Mouse (Mus musculus) stomach, embryonic 14.5 days (tissue): ENCODE measurements around the gene Arhgap19. TPM values are rescaled to one million over a fixed set of nuclear protein-coding genes. Genes with fewer than 3 reads are reported as not detected.

Experiments
- ATAC-seq: fragments of 200-750 bp; cut with Nextera tagmentation; 2 replicates; pipeline ENCODE4 v1.8.0; 2017; ENCODE audit warnings: low read depth, moderate TSS enrichment; ENCODE audit not compliant: insufficient number of reproducible peaks, insufficient read depth, low FRiP score
- H3K27ac ChIP-seq: fragments of 300-500 bp; sonication (generic); 2 replicates; pipeline ENCODE4 v1.5.1; 2014; ENCODE audit warnings: mild to moderate bottlenecking, low read length, moderate library complexity, mixed read lengths
- H3K27me3 ChIP-seq: fragments of 300-500 bp; sonication (generic); 2 replicates; pipeline ENCODE4 v1.6.1; 2014; ENCODE audit warnings: low read length, control low read depth, mixed read lengths; ENCODE audit not compliant: control insufficient read depth, insufficient read depth
- H3K36me3 ChIP-seq: fragments of 300-500 bp; sonication (generic); 2 replicates; pipeline ENCODE4 v1.6.1; 2014; ENCODE audit warnings: mild to moderate bottlenecking, control low read depth, low read length, moderate library complexity, mixed read lengths; ENCODE audit not compliant: control insufficient read depth, insufficient read depth
- H3K4me1 ChIP-seq: fragments of 300-500 bp; sonication (generic); 2 replicates; pipeline ENCODE4 v1.6.1; 2014; ENCODE audit warnings: low read length, control low read depth, mixed read lengths; ENCODE audit not compliant: control insufficient read depth, insufficient read depth
- H3K4me2 ChIP-seq: fragments of 300-500 bp; sonication (generic); replicated peaks from 2 replicates; pipeline ENCODE4 v1.6.1; 2014; ENCODE audit warnings: low read depth, low read length, control low read depth
- H3K4me3 ChIP-seq: fragments of 300-500 bp; sonication (generic); 2 replicates; pipeline ENCODE4 v1.5.1; 2014; ENCODE audit warnings: low read depth, low read length, control low read depth
- H3K9ac ChIP-seq: fragments of 300-500 bp; sonication (generic); replicated peaks from 2 replicates; pipeline ENCODE4 v1.6.1; 2014; ENCODE audit warnings: low read depth, mild to moderate bottlenecking, control low read depth, low read length, moderate library complexity, mixed read lengths
- H3K9me3 ChIP-seq: fragments of 300-500 bp; sonication (generic); 2 replicates; pipeline ENCODE4 v1.6.1; 2016; ENCODE audit warnings: low read depth, low read length, control low read depth; ENCODE audit not compliant: control insufficient read depth
- WGBS: fragments of 180-500 bp; shearing (Covaris S2); extraction: QIAGEN DNeasy Blood & Tissue Kit; methylation state at CpG from one replicate; pipeline ENCODE4 v1.1.7; 2014; 5-methylcytosine and 5-hydroxymethylcytosine counted together
- polyA plus RNA-seq: library from polyadenylated mRNA; unstranded; fragments of >200 nt; fragmentation: Nextera tagmentation; extraction: Ambion mirVana; gene quantifications from 2 replicates; pipeline ENCODE4 v1.2.1, GENCODE M21; 2014

Arhgap19 gene
- polyA plus RNA-seq, 1 experiment from 2014 or later: 25.7 TPM

DNA sequence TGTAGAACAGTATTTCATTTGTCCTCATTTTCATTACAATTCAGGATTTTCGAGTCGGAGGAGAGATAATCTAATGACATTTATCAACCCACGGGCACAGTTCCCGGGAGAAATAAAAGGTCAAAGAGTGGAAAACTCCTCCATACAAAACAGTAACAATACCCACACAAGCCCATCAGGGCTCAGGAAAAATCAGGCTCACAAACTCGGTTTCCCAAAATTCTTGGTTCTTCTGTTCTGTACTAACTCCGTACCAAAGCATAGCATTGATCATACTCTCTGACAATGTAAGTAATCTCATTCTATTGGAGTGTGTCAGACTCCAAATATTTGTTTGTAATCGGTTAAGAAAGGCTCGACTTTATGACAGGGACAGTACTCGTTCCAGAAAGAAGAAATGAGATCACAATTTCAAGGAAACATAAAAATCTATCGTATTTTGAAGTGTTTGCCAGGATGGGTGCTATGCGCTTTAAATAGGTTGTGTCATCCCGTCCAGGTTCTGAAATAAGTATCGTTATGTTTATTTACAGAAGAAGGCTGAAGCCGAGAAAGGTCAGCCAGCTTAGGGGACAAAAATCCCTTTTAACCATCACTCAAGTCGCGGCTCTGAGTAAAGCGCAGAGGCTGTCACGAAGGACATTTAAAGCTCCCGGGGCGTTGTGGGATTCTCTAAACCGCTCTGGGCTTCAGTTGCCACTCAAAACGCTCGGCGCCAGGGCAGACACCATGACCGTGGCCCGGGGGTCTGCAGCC is 683 bp downstream of the Arhgap19 start:
- Histone ChIP-seq H3K36me3 (no peaks in the 10 kb centered on the region), H3K4me3 (peak overlapping the region; percentile 92), H3K4me2 (peak overlapping the region; percentile 68), H3K4me1 (peaks cover 12% of the 10 kb centered on the region), H3K9ac (peak overlapping the region; percentile 54), H3K27ac (peak overlapping the region; percentile 35; the same call in 1 of the 2 replicates), H3K9me3 (no peaks in the 10 kb centered on the region), H3K27me3 (no peaks in the 10 kb centered on the region)
- ATAC-seq: no peak
- 2% methylated on average over 26 of the region's 26 CpGs for whole genome bisulfite sequencing

DNA sequence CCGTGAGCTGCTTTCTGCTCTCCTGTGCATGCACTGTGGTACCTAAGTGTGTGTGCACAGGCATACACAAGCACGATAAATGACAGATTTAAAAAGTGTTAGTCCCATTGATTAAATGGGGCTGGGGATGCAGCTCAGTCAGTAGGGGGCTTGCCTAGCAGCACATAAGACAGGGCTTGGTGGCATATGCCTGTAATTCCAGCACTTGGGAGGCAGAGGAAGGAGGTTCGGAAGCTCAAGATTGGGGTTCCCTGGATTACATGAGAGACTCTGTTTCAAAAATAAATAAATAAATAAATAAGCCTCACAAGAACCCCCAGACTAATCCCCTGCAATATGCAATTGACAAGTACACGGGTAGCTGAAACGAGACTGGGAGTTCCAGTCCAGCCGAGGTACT is 1.4 kb downstream of the Arhgap19 start:
- ATAC-seq: no peak
- Histone ChIP-seq H3K36me3 (no peaks in the 10 kb centered on the region), H3K4me1 (peaks cover 12% of the 10 kb centered on the region), H3K9me3 (no peaks in the 10 kb centered on the region), H3K9ac (no peak overlapping the region), H3K4me2 (peak overlapping the region; percentile 68), H3K27ac (no peak overlapping the region), H3K27me3 (no peaks in the 10 kb centered on the region), H3K4me3 (peak overlapping the region; percentile 92; the same call in 1 of the 2 replicates)
- 41% methylated on average over 6 of the region's 6 CpGs for WGBS

DNA sequence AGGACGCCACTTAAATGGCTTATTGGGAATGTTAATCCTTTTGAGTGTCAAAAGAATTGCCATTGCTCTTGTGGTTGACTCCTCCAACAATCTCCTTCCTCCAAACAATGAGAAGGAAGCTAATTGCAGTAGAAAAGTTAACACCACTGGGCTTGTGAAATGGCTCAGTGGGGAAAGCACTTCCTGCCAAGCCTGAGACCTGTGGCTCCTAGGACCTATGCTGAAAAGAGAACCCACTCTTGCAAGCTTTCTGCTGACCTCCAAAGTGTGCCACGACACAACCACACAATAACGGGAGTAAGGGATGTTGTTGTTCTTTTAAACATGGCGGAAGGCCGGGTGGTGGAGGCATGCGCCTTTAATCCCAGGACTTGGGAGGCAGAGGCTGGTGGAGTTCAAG is 4.3 kb downstream of the Arhgap19 start:
- no peaks in the 10 kb centered on the region for H3K27me3 ChIP-seq
- H3K9me3 ChIP-seq: no peaks in the 10 kb centered on the region
- H3K36me3 ChIP-seq: no peaks in the 10 kb centered on the region
- WGBS: 91% methylated on average over 6 of the region's 6 CpGs
- no peak overlapping the region for H3K27ac ChIP-seq
- H3K4me1 ChIP-seq: peaks cover 15% of the 10 kb centered on the region
- H3K9ac ChIP-seq: no peak overlapping the region
- H3K4me3 ChIP-seq: no peak overlapping the region
- no peak overlapping the region for H3K4me2 ChIP-seq
- no peak for ATAC-seq

DNA sequence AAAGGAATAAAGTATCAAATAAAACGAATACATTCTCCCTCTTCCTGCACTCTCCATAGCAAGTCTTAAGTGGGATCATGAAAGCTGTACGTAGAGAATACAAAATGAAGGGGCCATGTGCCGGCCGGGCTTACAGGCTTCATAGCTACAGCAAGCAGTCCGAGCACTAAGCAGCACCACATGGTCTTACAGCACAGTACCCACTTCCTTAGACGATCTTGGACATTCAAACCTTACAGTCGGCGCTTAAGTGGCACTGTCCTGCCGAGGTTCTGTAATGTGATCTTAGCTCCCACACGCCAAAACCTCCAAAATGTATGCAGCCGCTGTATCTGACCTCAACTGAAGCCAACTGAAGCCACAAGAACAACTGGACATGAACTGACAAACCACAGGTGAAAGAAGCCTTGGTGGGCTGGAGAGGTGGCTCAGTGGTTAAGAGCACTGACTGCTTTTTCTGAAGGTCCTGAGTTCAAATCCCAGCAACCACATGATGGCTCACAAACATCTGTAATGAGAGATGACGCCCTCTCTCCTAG is 5.0 kb downstream of the Arhgap19 start:
- Histone ChIP-seq H3K27ac (peak overlapping the region; percentile 2; the same call in 1 of the 2 replicates), H3K9me3 (no peaks in the 10 kb centered on the region), H3K9ac (no peak overlapping the region), H3K4me1 (peaks cover 15% of the 10 kb centered on the region), H3K4me3 (no peak overlapping the region), H3K27me3 (no peaks in the 10 kb centered on the region), H3K36me3 (no peaks in the 10 kb centered on the region), H3K4me2 (no peak overlapping the region)
- WGBS: 78% methylated on average over 12 of the region's 12 CpGs
- ATAC-seq: no peak

DNA sequence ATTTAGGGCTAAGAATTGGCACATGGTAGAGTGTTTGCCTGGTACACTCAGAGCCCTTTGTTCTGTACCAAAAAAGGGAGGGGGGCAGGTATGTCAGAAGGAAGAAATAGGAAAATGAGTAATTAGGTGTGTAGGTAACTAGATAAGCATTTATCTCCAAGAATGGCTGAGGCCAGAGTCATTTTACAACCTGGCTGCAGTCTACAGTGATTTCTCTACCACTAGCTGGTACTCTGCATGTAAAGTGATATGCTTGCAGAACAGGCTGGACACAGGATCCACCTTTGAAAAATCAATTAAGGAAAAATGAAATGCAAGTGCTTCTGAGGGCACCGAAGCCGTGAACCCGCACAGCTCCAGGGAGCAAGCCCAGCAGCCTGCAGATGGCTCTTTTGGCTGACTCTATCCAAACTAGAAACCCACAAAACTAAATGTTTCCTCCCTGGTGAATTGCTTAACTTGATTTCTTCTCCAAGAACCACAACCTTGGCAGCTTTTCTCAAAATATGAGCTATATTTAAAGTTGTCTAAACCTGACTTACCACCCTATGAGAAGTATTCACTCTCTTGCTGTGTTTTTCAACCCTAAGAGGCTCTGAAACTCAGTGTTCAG is 5.6 kb downstream of the Arhgap19 start:
- H3K4me2 ChIP-seq: no peak overlapping the region
- H3K9me3 ChIP-seq: no peaks in the 10 kb centered on the region
- WGBS: 64% methylated on average over 3 of the region's 3 CpGs
- peak overlapping the region; percentile 2; the same call in 1 of the 2 replicates for H3K27ac ChIP-seq
- ATAC-seq: 0 out of 2 replicates have a peak, but pooled peaks have one; percentile 33
- no peak overlapping the region for H3K9ac ChIP-seq
- H3K4me3 ChIP-seq: no peak overlapping the region
- peaks cover 15% of the 10 kb centered on the region for H3K4me1 ChIP-seq
- no peaks in the 10 kb centered on the region for H3K27me3 ChIP-seq
- H3K36me3 ChIP-seq: peaks cover 2% of the 10 kb centered on the region; the same call in 1 of the 2 replicates

DNA sequence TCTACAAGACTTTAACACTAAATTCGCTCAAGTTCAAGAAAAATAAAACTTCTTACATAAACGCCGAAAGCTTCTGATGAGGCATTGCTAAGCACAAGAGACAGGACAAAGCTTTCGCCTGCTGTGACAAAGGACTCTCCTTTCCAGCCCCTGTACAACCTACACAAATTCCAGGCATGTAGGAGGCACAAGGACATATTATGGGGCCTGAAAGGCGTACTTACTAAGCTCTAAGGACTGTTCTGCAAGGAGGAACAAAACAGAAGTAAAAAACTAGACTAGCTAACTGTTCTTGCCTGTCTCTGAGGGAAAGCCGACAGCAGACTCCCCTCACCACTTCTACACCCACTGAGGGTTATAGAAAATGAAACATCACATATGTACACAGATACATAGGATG is 6.9 kb downstream of the Arhgap19 start:
- Histone ChIP-seq H3K27me3 (no peaks in the 10 kb centered on the region), H3K9me3 (no peaks in the 10 kb centered on the region), H3K9ac (no peak overlapping the region), H3K4me2 (no peak overlapping the region), H3K4me3 (no peak overlapping the region), H3K4me1 (0 out of 2 replicates have a peak, but pooled peaks cover 4% of the 10 kb centered on the region), H3K27ac (no peak overlapping the region), H3K36me3 (peaks cover 4% of the 10 kb centered on the region; the same call in 1 of the 2 replicates)
- 75% methylated on average over 6 of the region's 6 CpGs for WGBS
- no peak for ATAC-seq

DNA sequence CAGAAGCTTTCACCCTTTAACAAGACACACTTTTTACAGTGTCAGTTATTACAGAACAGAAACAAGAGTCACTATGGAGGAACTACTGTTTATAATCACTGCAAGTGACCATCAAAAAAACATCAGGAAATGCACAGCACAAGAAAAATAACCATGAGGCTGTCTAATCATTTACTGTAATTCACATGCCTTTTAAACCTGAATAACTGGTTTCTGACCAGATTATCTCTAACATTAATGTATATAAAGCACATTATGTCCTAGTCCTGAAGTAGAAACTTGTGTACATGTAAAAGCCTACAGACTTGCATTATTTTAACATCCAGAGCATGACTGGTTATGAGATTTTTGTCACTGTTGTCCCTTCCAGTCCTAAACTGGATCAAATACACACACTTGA is 7.8 kb downstream of the Arhgap19 start:
- Histone ChIP-seq H3K36me3 (peaks cover 4% of the 10 kb centered on the region; the same call in 1 of the 2 replicates), H3K27me3 (no peaks in the 10 kb centered on the region), H3K9ac (no peak overlapping the region), H3K27ac (peak overlapping the region; percentile 27; the same call in 1 of the 2 replicates), H3K4me1 (0 out of 2 replicates have a peak, but pooled peaks cover 3% of the 10 kb centered on the region), H3K4me2 (no peak overlapping the region), H3K9me3 (no peaks in the 10 kb centered on the region), H3K4me3 (no peak overlapping the region)
- ATAC-seq: no peak

DNA sequence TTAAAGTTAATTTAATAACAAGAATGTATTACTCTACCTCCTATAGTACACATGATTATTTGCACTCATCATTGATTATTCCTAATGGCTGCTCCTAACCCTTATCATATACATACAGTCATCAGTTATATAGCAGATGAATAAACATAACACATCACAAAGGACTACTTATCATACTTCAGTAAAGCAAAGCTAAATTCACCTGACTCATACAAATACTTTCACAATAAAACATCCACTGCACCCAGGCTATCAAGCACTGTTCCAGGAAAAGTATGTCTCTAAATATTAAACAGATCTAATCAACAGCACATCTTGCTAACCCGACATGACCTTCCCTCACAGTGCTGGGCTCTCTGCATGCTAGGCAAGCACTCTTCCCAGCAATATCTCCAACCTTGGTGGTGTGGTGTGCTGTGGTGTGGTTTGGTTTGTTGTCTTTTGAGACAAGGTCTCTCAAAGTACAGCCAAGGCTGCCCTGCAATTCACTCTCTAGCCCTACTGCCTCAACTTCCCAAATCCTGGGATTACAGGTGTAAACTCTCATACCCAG is 8.8 kb downstream of the Arhgap19 start:
- peaks cover 4% of the 10 kb centered on the region; the same call in 1 of the 2 replicates for H3K36me3 ChIP-seq
- ATAC-seq: no peak
- H3K4me1 ChIP-seq: 0 out of 2 replicates have a peak, but pooled peaks cover 3% of the 10 kb centered on the region
- no peaks in the 10 kb centered on the region for H3K9me3 ChIP-seq
- H3K27me3 ChIP-seq: no peaks in the 10 kb centered on the region
- no peak overlapping the region for H3K9ac ChIP-seq
- H3K27ac ChIP-seq: no peak overlapping the region
- no peak overlapping the region for H3K4me2 ChIP-seq
- 53% methylated on average over 1 of the region's 1 CpGs for WGBS
- no peak overlapping the region for H3K4me3 ChIP-seq
